Mouse (Mus musculus) spleen, adult 2 months (tissue): ENCODE measurements around the gene Hmcn1.

Experiments used
- CTCF ChIP-seq: fragments of 200-500 bp; IDR thresholded peaks from 2 replicates; pipeline ENCODE4 v1.5.1; 2011; ENCODE audit warnings: mild to moderate bottlenecking, inconsistent platforms; ENCODE audit not compliant: insufficient read depth, insufficient read length, insufficient replicate concordance; ENCODE audit errors: extremely low read depth
- POLR2A ChIP-seq: fragments of 200-500 bp; IDR thresholded peaks from 2 replicates; pipeline ENCODE4 v1.6.1; 2011; ENCODE audit warnings: low read depth, low read length, inconsistent platforms

DNA sequence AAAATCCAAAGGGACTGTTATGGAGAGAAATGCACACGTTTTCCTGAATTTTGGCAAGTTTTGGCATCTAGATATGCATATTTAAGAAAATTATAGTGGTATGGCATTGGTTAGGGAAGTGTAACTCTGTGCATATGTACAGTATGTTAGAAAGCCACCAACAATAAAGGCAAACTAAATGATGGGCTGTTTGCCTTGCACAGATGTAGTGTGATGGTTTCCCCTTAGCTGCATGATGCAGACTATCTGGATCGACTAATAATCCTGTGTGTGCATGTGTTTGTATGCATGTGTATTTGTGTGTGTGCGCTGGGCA is 361.4 kb downstream of the Hmcn1 start:
- TF ChIP-seq CTCF (no peak), POLR2A (no peak)
